Mouse (Mus musculus) gastrocnemius, postnatal 25 days (tissue): ENCODE measurements around the gene Srebf1. TPM values are rescaled to one million over a fixed set of nuclear protein-coding genes. Genes with fewer than 3 reads are reported as not detected.

ENCODE experiments used
- DNase-seq: peaks from one replicate; pipeline ENCODE4 v3.0.0; 2022
- long read RNA-seq, 2 experiments: library from polyadenylated mRNA; stranded (forward); transcript quantifications; one replicate each; pipeline ENCODE4 v2.0.0; 2021
- total RNA-seq, 2 experiments: library from RNA; stranded (reverse); gene quantifications; 1 replicate in 1 of 2; 2 replicates in 1 of 2; pipeline ENCODE4 v1.2.3; 2021

Gene Srebf1
- total RNA-seq, result 10 to 100 TPM; 16.8 to 20.0 TPM
- long read RNA-seq, experiment 1, full-length matches to known transcripts, result 2 of 11 reads
- long read RNA-seq, experiment 1, partial matches to known transcripts, result 5 of 11 reads
- long read RNA-seq, experiment 1, other reads (novel, unspliced or antisense), result 4 of 11 reads
- long read RNA-seq, experiment 2, full-length matches to known transcripts, result 9 of 15 reads
- long read RNA-seq, experiment 2, partial matches to known transcripts, result 2 of 15 reads
- long read RNA-seq, experiment 2, other reads (novel, unspliced or antisense), result 4 of 15 reads

DNA sequence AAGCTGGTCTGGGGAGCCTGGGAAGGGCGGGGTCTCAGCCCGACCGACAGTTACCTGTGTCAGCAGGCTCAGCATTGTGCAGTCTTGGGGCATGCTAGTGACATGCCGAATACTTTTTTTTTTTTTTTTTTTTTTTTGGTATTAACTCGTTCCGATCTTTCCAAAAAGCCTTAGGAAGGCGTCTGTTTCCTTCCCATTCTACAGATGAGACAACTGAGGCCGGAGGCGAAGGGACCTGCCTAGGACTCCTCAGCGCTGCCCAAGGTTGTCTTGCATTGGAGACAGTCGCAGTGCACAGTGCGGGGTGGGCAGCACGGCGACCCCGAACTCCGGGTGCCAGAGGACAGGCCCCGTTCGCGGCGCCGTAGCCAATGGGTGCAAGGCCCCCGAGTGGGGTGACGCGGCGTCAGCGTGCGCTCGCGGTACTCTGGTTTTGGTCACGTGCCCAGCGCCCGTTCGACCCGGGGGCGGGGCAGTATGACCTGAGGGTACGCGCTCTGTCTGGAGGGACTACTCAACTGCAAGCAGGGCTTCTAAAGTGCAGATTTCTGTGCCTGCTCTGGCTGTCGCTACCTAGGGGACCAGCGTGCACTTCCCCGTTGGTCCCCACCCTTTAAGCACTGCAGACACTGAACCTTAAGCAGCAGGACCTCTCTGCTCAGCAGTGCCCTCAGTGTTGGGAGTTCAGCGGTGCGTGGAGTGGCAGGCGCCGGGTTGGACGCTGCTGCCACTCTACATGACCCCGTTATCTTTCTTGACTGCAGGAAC, at the start of gene Srebf1:
Gene Srebf1 (minus strand): TSS at position 113 of the 768 bp plus-strand sequence.
- peak; percentile 79 for DNase-seq

DNA sequence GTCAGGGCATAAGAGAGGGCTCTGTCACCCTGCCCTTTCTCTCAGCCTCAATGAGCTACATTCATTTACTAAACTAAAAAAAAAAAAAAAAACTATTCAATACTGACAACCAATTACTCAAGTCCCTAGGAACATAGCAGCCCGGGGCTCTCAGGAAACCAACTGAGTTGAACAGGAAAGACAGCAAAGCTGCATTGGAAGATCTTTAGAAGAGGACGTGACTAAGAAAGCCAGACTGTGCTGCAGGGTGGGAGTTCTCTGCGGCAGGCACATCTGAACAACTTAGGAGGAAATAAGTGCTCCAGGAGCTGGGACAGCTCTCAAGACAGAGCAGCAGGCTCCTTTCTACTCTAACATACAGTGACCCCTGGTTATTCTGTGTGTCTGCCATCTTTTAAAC, 46.2 kb upstream of the Srebf1 start:
- DNase-seq, result no peak

DNA sequence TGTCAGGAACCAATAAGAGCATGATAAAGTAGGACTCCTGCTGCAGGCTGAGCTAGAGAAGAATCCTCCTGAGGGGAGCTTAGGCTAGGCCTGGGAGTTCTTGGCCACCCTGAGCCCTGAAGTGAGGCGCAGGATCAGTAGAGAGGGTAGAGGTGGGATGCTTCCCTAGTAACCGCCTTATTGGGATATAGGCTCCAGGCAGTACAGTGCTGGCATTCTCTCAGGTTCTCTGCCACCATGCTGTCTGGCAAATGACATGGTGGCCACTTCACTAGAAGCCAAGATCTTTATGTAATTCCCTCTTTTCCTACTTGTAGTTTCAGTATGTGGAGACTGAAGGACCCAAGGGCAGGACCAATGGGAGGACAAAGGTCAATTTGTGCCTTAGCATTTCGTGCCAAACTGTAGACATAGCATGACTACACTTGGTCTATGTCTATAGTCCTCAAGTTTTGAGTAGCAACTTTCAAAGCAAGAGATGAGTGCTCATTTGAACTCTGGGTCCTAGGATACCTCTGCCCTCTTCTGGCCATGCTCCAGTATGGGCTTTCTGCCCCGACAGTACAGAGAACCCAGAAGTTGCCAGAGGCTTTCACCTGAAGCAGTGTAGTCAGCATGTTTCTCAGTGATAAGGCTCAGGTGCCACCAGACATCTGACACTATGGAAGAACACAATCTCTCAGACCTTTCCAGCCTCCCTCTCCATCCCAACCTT, 43.0 kb upstream of the Srebf1 start:
- DNase-seq, result no peak

DNA sequence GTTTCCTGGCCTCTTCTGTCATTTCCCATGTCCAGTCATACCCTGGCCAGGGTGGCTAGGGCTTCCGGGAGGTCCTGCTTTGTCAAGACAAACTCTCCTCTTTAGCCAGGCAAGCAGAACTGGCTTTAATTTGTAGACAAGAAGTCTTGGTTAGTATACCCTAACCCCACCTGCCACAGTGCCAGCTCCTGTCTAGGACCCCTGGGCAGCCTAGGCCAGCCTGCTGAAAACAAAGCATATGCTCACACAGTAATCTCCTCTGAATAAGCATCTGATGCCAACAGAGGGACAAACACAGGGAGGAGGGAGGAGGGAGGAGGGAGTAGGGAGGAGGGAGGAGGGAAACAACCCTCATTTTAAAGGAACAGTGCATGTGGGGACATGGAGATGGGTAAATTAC, 42.3 kb upstream of the Srebf1 start:
- DNase-seq, result no peak

DNA sequence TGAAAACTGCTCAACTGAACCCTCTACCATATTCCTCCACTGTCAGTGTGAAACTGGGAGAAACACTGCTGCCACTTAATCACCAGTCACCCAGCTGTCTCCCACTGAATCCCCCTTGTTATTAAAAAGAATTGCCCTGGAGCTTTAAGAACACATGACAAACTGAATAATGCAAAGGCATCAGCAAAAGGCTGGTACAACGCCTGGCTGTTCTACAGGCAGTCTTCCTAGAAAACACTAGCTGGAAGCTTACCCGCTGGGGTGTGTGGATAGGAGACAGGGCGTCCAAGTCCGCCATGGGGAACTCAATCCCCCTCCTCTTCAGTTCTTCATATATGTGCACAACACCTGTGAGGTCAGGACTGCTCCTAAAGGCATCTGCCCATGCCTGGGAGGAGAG, 40.0 kb upstream of the Srebf1 start:
- no peak for DNase-seq

DNA sequence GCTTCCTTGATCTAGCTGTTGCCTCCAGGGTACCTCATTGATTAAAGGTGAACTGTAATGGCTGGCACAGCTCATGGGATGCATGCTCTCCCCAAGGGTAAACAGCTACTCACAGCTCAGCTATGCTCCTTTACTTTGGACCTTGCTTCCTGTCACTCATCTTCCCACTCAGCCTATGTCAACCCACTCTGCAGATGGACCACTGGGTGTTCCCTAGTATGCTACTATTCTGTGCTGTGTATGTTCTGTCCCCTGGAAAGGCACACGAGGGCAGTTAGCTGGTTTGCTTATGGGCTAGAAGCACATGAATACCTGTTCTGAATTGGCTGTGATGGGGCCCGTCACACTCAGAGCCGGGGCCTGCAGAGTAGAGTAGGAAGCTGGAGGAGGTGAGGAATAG, 38.4 kb upstream of the Srebf1 start:
- DNase-seq, result no peak

DNA sequence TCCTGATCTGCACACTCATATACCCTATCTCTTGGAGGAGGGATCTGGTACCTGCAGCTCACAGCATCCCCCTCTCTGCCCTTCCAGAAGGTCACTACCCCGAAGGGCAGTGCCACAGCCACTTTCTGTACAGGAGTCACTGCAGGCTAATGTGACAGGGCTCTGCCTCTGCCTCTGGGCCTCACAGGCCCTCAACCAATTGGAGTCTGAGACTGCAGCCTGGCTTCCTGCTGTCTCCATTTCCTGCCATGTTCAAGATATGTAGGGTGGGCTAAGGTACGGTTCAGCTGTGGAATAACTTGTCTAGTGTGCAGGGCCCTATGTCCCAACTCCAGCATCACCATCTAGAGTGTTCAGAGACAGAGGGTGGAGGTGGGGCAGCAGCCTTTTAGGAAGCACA, 35.3 kb upstream of the Srebf1 start:
- no peak for DNase-seq

DNA sequence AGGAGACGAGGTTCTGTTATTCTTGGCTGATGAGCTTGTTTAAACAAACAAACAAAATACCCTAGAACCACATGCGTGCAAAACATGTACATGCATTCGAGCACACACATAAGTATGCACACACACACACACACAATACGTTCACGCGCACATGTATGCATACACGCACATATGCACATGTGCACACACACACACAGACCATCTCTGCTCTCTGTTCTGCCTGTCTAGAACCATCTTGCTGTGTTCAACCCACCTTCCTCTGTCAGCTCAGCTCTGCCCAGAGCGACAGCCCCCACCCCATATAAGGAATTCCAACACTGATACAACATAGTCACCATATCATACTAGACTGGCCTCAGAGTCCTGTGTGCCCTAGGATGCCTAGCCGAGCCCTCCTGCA, 34.3 kb upstream of the Srebf1 start:
- DNase-seq, result no peak

DNA sequence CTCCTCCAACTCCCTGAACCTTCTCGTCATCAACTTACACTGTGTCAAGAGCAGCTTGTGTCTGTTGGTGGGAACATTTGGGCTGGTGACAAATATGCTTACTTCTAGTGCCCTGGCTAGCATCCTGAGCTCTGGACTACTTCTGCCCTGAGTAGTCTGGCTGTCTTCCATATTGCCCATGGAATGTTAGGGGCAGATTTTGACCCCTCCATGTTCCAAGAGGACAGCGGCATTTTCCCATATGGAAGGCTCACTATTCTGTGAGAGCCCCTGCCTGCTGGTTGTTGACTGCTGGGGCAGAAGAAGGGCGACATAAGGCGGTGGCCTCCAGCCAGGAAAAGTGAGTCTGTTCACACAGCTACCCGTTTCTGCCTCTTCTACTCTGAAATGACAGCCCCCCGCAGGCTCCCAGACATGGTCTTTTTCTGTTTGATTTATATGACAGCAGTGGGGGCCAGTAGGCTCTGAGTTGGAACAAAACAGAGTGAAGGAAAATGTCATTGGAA, 33.8 kb upstream of the Srebf1 start:
- no peak for DNase-seq

DNA sequence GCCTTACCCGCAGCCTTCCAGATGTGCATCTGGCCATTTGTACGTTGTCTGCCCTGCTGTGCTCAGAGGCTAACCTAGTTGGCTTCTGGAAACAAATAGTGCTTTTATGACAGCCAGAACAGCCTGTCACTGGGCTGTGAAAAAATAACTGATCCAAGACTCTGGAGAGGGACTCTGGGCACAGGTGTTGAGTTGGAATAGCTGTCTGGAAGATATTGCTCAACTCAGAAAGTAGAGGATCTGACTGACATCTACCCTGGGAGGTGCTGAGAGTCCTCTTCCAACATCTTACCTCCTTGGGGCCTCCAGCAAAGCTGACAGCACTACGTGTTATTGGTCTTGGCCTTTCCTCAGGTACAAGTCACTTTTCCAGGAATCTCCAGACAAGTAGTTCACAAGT, 33.3 kb upstream of the Srebf1 start:
- no peak for DNase-seq

DNA sequence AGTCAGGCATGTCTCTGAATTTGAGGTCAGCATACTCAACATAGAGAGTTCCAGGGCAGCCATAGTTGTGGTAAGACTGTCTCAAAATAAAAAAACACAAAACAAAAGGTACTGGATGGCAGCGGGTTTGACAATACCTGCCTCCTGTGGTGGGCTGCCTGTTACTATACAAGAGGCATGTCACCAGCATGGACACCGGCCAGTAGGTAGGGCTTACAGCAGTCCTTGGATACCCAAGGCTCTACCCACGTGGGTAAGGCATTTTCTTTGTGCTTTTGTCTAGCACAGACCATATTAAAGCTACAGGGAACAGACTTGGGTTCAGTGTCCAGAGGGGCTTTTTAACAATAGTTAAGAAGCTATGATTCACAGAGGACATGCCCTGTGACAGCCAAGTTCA, 32.8 kb upstream of the Srebf1 start:
- DNase-seq, result no peak

DNA sequence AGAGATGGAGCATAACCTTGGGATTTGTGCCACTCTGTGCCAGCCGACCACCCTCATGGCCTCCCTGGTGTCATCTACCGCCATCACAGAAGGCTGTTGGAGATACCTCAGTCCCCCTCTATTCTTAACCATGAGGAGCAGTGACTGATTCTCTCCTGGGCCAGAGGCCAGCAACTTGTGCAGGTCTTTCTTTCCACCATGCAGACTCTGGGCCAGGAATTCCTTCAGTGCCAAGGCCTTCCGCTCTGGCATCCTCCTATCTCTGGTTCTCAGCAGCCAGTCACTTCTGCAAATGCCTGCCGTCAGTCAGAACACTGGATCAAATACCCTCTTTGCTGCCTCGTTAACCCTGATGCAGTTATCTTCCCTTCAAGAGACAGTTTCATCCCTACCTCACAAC, 31.9 kb upstream of the Srebf1 start:
- DNase-seq, result no peak

DNA sequence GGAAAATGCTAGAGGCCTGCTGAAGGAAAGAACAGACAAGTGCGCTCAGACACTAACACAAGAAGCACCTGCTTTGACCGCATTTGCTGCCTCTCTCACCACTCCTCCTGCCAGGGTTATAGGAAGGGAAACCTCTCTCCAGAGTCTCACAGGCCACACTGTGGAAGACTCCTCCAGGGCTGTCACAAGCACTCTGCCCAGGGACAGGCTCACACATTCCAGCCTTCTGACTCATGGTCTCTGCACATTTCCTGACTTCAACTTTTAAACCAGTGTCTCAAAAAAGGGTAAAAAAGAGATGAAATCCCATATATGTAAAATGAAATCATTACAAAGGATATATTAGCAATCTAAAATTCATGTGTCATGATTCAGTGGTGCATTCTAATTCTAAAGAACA, 31.2 kb upstream of the Srebf1 start:
- DNase-seq, result no peak

DNA sequence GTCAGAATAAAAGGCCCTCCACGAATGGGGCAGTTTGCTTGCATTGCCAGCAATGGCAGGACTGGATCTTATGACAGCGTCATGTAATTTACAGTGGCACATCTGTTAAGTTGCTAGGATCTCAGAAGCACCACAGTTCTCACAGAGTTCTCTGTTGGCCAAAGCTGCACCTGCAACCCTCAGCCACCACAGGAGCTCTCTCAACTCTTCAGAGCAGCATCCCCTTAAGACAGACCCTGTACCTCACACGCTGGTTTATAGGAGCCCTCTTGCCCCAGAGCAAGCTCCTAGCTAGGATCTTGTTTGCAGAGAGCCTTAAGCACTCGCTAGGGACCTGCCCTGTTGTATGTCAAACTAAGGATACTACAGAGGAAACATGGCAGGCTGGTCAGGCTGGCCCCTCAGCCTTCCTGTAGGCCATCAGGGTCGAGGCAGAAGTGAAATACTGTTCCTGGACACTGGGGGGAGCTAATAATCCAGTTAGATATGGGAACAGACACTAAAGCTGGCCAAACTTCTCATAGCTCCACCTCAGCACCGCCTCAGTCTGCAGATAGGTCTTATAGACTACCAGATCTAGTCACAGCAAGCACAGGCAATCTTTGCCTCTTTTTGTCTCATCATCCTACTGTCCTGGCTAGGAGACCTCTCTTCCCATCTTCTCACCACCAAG, 28.7 kb upstream of the Srebf1 start:
- DNase-seq, result peak; percentile 33

DNA sequence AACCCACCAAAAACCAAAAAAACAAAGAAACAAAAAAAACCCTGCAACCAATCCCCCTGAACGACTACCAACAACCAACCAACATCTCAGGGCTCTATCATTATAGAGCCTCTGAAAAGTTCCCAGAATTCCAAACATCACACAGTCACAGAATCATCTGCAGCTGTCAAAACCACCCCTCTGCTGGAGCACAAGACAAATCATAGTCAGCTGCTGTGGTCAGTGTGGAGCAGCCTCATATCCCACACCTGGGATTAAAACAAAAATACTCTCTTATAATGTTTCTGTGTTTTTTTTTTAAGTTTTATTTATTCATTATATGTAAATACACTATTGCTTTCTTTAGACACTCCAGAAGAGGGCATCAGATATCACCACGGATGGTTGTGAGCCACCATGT, 27.5 kb upstream of the Srebf1 start:
- no peak for DNase-seq

DNA sequence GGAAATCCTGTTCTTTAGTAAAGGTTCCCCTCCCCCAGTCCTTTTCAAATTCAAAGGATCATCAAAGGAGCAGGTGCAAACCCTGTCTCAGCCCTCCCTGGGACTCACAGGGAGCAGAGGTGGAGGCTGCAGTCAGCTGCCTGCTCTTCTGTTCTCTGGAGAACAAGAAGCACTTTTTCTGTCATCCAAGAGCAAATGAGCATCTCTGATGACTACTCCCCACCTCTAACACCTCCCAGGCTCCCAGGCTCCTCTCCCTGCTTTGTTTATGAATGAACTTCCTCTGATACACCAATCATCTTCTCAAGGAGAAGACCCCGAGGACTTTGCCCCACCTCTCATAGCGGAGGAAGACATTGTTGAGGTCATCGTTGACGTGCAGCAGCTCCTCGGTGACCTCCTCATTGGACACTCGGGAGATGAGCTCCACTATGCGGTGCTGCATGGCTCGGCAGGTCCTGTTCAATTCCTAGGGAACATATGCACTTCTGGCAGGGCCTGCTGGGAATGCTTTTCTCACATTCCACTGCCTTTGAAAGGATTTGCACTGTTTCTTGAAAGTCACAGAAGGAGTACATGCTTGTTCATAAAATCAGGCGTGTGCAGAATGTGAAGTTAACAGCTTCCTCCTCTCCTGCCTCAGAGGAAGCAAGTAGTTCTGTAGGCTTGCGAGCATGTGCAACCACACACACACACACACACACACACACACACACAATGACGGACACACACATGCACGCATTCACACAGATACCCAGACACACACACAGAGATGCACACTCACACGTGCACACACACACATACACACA, 26.4 kb upstream of the Srebf1 start:
- DNase-seq, result no peak

DNA sequence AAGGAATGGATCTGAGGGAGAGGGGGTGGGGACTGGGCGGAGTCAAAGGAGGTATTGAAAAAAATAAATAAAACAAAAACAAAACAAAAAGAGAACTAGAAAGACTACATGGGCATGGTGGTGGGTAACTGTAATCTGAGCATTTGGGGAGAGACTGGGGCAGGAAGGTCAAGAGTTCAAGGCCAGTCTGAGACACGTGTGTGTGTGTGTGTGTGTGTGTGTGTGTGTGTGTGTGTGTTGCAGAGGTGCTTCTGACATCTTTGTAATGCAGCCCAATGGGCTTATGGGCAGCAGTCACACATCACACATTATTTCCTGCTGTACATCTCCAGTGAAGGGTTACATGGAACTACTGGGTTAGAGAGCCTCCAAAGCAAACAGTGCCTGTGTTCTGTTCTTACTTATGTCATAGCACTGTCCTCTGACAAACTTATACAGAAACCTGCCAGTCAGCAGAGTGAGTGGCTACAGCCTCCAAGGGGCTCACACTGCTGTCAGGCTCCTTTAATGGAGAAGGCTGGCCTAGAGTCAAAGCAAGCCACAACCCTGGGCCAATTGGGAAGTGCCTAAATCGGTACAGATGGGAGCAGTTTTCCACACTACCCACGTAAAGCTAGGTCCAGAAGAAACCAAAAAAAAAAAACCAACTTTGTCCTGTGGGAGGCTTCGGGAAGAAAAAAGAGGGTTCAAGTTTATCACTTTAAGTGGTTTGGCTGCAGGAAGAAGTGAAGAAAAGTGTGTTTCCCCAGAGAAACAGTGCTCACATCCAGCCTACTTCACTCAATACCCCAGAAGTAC, 25.6 kb upstream of the Srebf1 start:
- DNase-seq, result no peak

DNA sequence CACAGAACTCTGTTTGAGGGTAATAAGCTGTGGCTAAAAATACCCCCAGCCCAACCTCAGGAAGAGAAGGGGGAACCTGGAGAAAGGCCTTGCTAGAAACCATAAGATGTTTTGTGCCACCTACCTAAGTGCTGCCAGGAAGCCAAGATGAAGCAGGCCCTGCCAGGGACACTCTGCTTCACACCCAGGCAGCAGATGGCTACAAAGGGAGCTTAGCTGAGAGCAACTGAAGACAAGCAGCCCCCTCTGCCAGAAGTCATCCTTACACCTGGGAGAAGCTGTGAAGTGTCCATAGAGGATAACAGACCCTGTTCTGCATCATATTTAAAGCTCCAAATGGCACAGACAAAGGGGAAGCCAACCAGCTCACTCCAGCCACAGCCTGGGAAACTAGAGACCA, 23.7 kb upstream of the Srebf1 start:
- no peak for DNase-seq

DNA sequence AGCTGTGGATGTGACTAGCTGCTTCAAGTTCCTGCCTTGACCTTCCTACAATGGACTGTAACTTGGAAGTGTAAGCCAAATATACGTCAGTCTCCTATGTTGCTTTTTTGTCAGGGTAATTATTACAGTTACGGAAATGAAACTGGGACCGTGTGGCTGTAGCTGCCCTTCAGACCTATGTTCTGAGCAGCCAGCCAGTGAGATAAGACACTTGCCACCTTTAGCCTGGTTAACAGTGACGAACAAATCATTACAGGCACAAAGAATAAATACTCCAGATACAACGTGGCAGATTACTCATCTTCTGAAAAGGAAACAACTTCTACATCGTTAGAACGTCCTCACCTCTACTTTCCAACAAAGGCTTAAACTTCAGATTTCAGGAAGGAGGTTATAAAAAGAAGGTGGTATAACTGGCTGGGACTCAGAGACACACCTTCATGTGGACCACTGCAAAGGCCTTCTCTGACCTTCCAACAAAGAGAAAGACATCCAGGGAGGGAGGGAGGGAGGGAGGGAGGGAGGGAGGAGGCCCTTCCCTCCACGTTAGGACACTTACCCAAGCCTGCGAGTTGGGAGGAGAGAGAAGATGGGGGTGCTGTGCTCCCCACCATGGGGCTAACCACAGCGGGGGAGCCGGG, 22.2 kb upstream of the Srebf1 start:
- DNase-seq, result no peak

DNA sequence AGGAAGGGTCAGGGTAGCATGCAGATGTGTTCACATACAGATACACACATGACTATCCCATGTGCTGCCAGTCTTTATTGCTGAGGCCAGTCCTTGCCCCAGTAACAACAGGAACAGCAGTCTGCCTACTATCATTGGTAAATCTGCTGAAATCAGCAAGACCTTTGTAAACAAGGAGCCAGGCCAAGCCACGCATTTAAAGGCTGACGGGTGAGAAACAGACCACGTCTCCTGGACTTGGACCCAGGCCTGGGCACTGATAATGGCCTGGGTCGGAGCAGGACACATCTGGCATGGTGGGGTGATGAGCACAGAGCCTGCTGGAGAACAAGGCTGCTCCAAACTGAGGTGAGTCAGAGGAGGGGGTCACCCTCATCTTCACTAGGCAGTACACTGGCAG, 18.1 kb upstream of the Srebf1 start:
- DNase-seq, result no peak
